Mouse (Mus musculus): Measurements from ENCODE around the gene Ppfibp1.

Ppfibp1 gene

DNA sequence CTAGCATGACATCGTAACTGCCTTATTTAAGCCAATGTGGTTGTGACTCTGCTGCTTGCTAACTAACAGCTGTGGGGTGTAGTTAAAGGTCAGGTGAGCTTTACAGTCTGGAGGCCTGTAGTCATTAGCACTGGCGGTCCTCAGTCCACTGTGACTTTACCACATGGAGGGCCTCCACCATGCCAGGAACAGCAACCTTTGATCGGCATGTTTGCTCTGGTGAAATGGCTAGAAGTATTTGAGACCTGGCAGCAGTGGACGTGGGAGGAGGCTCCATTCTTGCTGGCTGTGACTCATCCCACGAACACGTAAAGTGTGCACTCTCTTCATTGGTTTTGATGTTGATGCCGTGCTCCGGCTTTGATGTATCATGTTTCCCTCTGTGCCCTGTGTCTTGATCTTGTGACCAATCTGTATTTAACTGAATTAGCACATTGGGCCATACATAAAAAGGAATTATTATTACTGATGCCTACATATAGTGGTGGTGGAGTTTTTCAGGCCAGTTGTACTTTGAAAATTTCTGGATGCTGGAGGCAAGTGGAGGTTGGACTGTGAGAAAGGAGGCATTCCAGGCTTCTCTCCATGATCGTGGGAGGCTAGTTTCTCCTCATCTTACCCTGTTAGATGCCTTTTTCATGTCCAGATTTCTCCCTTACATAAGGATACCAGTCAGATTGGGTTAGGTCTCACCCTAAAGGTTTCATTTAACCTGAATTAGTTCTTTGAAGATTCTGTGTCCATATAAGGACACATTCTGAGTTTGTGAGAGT is 71.8 kb downstream of the Ppfibp1 start:
- peak in 1 of 2 experiments; percentile 25 for DNase-seq

- no peak for DNase-seq
Observed at GRCm38 (mm10) chr6:146960956-146961355, 72.7 kb downstream of the Ppfibp1 start.

DNA sequence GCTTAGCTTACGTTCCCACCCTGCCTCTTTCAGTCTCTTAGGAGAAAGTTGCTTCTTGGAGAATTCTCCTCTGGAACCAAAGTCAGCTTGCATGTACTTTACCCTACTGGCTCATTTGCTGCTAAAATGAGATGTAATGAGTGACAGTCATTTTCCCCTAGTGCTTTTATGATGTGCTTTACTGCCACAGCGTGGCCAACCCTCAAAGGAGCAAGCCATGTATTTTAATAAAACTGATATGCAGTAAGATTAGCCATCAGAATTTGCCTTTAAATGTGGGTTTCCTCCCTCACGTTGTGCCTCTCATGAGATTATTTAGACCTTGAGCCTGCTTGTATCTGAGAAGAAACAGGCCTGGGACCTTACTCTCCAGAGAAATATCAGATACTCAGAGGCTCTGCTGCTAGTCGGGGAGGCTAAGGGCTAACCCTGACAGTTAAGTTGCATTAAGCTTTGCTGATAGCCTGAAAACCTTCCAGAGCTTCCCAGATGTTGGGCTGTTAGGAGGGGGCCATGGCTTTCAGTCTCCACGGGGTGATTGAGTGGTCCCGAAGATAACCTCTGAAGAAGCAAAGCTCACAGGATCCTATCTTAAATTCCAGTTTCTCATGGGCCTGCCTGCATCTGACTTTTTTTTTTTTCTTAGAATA is 73.7 kb downstream of the Ppfibp1 start:
- peak in 1 of 2 experiments; percentile 44 for DNase-seq

DNA sequence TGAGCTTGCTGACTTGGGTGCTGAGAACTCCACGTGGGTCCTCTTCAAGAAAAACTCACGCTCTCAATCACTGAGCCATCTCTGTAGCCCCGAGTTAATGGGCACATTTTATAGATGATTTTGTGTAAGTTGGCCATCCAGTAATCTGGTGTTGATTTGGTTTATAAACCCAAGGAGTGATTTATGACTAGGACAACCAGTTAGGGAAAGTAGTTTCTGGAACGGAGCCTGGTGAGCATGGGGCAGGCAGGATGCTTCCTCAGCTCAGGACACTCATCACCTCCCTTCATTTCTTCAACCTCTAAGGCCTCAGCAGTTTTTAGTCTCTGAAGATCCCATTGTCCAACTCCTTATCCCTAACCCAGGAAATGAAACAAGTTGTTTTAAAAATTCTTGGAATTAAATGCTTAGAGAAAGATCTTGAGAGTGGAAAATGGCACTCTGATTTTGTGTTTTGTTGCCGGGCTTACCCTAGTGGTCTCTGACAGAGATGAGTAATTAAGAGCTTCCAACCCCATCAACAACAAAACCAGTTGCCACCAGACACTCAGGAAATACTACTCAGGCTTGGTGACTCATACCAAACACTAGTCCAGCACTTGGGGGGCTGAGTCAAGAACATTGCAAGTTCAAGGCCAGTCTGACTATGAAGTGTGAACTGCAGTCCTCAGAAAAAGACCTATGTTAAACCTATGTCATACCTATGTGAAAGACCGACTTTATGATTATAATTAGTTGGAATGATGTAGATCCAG is 75.3 kb downstream of the Ppfibp1 start:
- no peak for DNase-seq

DNA sequence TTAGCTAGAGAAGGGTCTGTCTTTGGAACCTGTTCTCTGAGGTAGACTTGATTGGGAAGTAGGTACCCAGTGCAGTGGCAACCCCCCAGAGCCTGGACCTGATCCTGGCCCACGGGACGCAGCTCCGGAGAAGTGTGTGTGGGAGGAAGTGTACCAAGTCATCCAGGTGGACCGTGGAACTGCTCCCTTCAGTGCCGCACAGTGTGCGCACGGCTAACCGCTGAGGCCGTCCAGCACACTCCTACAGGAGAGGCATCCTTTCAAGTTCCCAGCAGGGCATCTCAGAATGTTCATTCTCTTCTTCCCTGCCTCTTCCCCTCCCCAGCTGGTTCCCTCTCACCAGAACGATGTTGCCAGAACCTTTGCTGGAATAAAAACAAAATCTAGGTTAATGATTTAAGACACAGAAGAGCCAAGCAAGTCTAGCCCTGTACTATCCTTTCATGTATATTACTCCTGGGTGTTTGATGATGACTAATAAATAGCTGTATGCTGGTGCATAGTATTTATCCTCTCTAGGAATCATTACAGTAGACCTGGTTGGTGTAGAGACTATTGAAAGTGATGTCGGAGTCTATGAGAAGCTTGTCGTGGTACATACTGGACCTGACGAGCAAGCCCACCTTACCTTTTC is 77.0 kb downstream of the Ppfibp1 start:
- no peak for DNase-seq

DNA sequence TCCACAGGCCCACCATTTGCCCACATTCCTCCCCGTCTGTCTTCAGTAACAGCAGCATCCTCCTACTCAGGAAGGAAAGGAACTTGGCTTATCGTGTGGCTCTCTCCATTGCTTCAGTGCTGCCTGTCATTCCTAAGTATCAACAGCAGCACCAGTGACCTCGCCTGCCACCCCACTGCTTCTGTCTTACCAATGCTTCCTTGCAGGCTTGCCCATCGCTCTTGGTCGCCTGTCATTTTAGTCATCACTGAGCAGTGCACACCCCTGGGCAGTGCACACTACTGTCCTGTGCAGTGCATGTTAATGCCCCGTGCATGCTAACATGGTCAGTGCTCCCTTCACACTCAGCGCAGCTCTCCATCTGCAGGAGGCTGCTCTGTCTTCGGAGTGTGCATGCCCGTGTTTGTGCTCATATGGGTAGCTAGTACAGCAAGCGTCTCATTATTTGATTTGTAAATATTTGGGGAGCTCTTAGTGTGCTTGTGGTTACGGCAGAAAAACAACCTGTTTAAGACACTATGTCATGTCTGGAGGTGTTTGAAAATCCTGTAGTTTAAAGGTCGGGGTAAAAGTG is 78.2 kb downstream of the Ppfibp1 start:
- DNase-seq, result peak in 1 of 2 experiments; percentile 41

- no peak for DNase-seq
Observed at GRCm38 (mm10) chr6:146967836-146968235, 79.5 kb downstream of the Ppfibp1 start.

- no peak for DNase-seq
Observed at GRCm38 (mm10) chr6:146970811-146971210, 82.5 kb downstream of the Ppfibp1 start.

DNA sequence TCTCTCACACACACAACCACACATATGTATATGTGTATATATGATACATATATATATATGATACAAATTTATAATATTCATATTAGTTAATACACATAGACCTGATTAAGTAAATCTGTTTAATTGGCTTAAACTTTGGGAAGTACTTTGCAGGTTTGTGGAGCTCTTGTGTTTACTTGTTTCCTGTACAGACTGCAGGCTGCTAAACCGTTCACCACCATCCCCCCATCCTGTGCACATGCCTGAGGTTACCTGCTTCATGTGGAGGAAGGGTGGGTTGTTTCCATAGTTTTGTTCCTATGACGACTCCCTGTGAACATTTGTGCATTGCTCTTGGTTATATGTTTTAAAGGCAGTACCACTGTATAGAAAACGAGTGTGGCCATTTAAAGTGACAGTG is 83.1 kb downstream of the Ppfibp1 start:
- DNase-seq, result no peak

DNA sequence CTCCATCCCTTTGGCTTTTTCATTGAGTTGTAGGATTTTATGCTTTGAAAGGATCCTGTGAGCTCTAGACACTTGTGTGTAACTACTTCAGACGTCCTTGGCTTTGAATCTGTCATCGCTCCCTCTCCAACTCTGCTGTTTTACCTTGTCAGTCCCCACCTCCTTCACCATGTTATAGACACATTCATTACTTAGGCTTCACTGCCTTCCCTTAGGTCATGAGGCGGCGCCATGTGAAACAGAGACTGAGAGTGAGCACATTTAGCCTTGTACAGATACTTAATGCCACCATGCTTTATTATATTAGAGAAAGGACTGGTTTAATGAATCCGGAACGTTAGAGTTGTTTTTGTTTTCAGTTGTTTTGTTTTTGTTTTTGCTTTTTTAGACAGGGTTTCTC is 83.7 kb downstream of the Ppfibp1 start:
- DNase-seq, result no peak

- DNase-seq, result no peak
Observed at GRCm38 (mm10) chr6:146972740-146973139, 84.5 kb downstream of the Ppfibp1 start.

DNA sequence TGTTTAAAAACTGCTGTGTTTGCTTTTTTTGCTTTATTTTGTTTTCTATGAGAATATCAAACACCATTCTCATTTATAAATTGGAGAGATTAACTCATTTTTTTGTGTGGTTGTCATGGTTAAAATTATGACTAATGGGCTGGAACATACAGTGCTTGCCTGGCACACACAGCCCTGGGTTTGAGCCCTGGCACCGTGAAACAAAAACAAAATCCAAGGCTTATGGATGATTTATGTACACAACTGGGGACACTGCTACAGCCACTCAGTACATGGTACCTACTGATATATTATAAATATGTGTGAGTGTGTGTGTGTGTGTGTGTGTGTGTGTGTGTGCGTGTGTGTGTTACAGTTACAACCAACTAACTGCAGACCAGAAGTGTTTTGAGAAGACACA is 85.1 kb downstream of the Ppfibp1 start:
- no peak for DNase-seq

DNA sequence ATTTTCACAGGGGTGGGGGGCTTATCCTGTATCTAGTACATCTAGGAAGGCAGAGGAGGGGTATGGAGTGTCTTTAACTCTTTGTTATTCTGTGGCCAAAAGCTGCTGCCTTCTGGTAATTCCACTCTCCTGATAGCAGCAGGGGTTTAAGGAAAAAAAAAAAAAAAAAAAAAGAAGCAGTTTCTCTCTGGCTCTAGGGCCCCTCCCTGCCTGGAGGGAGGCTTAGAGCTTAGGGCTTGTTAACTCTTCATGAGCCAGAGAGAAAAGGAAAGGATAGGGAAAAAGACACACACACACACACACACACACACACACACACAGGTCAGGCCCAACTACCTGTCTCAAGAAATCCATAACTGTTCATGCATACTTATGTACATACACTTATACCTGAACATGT is 85.5 kb downstream of the Ppfibp1 start:
- no peak for DNase-seq

- DNase-seq, result no peak
Observed at GRCm38 (mm10) chr6:146976446-146976845, 88.2 kb downstream of the Ppfibp1 start.

DNA sequence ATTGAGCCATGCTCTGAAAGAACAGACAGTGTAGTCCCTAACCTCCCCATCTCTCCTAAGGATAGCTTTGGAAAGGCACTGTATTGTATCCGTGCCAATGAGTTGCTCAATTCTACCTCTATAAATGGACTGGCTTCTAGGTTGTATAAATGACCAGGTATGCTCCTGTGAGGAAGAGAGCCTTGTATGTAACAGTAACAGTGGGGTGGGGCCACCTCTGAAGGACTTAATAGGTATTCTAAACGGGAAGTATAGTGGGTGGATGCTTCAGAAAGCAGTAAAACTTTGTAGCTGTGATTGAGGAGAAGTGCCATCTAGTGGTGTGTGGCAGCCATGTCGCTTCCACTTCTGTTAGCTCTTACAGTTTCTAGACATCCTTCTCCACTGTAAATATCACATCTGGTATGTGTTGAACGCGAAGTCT is 90.4 kb downstream of the Ppfibp1 start:
- DNase-seq, result peak; percentile 27 to 54

- DNase-seq, result peak; percentile 22 to 34
Observed at GRCm38 (mm10) chr6:146979115-146979744, 90.9 kb downstream of the Ppfibp1 start.

- peak; percentile 9 to 32 for DNase-seq
Observed at GRCm38 (mm10) chr6:146979953-146980352, 91.7 kb downstream of the Ppfibp1 start.

DNA sequence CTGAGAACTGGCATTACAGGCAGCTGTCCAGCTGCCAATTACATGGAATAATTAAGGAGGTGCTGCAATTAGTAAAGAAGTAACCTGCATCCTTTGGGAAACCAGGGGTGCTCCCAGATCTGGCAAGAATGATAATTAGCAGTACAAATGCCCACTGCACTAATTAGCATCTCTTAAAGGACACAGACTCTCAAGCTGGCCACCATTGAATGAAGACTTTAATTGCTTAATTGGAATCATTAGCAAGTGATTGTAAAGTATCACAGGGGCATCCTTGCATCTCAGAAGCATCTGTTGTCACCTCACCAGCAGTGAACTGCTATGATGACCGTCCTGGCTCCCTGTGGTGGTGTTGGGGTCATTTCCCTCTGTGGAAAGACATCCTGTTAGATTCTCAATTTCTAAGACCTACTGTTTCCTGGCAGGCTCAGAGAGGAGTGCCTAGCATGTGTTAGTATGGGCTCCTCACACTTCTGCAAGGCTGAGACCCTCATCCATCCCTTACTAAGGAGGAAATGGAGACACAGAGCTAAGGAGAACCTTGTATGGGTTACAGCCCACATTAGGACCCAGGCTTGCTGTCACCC is 93.1 kb downstream of the Ppfibp1 start:
- no peak for DNase-seq

DNA sequence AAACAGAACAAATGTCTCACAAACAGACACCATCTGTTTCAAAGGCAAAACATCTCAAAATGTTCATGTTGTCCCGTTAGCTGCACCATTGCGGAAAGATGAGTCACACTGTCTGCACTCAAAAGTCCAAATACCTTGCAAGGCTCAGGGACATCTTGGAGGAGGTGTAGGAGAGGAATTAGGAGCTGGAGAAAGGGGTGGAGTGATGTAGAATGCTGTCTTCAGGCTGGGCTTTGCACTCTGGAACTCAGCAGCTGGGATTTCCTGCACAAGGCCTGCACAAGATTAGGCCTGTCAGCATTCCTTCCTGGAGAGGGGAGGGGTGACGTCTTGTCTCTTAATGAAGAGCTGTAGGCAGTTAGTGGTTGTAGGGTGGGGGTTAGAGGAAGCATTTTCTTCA is 96.3 kb downstream of the Ppfibp1 start:
- no peak for DNase-seq

DNA sequence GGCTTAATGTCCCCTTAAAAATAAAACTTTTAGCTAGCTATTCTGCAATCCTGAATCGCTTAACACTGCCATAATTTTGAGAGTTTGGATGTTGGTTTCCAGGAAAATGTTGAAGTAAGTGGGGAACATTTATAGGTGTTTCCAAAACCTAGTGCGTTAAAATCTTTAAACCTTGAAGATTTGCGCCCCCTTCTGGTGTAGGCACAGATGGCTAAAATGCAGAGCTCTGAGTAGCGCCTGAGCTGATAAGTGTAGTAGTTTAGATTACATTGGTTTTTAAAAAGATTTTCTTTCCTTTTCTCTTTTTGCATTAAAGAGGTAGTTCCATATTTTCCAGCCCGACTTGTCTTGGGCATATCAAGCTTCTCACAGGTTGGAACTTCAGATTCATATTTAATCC is 105.9 kb downstream of the Ppfibp1 start:
- peak; percentile 75 to 77 for DNase-seq

DNA sequence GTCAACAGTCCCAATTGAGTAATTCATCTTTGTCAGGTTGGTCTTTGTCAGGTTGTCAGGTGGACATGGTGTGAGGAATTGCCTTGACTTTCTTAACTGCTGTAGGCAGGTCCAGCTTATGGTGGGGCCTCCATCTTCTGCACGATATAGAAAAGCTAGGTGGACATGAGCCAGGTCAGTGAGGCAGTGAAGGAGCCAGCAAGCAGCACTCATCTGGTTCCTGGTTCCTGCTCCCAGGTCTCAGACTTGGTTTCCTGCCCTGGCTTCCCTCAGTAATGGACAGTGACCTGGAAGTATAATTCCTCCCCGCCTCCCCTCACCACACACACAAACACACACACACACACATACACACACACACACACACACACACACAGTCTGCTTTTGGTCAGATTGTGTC is 107.1 kb downstream of the Ppfibp1 start:
- DNase-seq, result no peak

GRCm38 (mm10) chr6:146995878-146996277 is 107.6 kb downstream of the Ppfibp1 start:
- no peak for DNase-seq
